Mouse (Mus musculus) right cerebral cortex, postnatal 4 days (tissue): Measurements from ENCODE around the gene Hs3st6.
A peak's percentile ranks its signal among the peaks of the same experiment; 100 is the strongest.

Experiments used
- DNase-seq: peaks from one replicate; pipeline ENCODE4 v3.0.0-alpha.2; 2022

Hs3st6 gene

DNA sequence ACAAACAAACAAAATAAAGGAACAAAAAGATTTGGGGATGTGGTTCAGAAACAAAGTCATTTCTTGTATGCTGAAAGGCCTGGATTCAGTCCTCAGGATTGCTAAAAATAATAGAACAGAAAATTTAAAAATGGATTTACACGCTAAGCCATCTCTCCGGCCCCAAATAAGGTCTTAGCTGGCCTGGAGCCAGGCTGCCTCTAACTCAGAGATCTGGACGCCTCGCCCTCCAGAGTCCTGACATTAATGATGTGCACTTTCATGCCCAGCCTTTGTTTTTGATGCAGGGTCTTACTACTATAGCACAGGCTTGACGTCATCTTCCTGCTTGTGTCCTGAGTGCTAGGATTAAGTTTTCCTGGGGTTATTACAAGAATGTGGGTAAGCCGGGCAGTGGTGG, 23.7 kb upstream of the Hs3st6 start:
- DNase-seq: no peak

DNA sequence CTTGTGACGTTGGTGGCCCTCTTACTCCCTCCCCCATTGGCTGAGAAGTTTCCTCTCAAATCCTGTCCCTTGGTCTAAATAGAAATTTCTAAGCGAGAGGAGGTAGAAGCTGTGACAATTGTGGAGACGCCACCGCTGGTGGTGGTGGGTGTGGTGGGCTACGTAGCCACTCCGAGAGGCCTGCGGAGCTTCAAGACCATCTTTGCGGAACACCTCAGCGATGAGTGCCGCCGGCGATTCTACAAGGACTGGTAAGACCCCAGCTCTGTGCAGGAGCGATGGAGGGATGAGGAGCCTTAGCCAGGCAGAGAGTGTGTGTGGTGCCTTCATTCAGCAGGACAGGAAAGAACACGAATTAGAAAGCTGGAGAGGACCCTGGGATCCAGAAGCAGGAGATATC, 22.0 kb upstream of the Hs3st6 start:
- DNase-seq: no peak

DNA sequence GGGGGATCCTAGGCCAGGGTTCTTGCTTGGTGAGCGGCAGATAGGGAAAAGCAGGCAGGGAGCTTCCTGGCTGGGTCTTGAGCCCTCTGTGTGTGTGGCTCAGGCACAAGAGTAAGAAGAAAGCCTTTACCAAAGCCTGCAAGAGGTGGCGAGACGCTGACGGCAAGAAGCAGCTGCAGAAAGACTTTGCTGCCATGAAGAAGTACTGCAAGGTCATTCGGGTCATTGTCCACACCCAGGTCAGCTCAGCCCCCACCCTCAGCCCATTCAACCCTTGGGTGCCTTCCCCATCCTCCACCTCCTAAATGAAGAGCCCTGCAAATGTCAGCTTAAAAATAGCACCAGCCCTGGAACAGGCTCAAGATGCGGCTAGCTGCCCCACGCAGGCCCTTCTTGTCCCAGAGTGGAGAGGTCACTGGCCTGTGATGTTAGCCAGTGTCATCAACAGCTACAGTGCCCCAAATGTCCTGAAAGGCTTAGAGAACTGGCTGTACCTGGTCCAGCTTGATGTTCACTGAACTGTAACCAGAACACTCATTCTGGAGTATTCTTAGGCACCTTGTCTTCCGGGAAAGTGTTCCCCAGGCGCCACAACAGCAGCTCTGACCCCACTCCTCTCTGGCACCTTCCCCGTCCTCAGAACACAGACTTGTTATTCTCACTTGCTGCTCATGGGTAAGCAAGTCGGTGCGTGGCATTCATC, 20.4 kb upstream of the Hs3st6 start:
- DNase-seq: no peak

DNA sequence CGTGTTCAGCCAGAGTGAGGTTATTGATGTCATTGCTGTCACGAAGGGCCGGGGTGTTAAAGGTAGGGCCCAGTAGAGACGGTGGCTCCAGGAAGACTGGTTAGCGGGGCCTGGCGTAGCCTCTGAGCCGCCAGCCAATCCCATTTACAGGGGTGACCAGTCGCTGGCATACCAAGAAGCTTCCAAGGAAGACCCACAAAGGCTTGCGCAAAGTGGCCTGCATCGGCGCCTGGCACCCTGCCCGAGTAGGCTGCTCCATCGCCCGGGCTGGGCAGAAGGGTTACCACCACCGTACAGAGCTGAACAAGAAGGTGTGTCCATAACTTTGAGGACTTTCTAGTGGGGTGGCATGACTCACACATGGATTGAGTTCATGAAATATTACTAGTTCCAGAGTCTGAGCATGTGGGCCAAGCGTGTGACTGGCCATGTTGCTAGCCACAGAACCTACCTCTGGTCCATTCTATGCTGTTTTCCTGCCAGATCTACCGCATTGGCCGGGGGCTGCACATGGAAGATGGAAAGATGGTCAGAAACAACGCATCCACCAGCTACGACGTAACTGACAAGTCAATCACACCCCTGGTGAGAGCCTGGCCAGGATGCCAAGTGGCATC, 19.2 kb upstream of the Hs3st6 start:
- no peak for DNase-seq

DNA sequence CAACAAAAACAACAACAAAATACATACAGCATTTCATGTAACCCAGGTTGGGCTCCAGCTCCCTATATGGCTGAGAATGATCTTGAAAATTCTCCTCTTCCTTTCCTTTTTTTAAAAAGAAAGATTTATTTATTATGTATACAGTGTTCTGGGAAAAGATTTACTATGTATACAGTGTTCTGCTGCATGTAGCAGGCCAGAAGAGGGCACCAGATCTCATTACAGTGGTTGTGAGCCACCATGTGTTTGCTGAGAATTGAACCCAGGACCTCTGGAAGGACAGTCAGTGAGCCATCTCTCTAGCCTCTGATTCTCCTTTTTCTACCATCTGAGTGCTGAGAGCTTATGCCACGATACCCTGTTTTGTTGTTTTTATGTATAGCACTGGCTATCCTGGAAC, 18.3 kb upstream of the Hs3st6 start:
- no peak for DNase-seq

DNA sequence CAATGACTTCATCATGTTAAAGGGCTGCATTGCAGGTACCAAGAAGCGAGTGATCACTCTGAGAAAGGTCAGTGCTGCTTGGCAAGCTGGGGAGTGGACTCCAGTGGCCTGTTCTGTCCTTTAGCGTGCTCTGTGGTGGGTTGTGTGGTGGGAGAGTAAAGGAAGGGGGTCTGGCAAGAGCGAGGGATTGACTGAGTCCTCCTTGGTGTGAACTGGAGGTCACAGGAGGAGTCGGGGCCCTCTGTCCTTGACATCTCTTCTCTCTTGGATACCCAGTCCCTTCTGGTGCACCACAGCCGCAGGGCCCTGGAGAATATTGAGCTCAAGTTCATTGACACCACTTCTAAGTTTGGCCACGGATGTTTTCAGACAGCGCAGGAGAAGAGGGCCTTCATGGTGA, 17.3 kb upstream of the Hs3st6 start:
- no peak for DNase-seq

DNA sequence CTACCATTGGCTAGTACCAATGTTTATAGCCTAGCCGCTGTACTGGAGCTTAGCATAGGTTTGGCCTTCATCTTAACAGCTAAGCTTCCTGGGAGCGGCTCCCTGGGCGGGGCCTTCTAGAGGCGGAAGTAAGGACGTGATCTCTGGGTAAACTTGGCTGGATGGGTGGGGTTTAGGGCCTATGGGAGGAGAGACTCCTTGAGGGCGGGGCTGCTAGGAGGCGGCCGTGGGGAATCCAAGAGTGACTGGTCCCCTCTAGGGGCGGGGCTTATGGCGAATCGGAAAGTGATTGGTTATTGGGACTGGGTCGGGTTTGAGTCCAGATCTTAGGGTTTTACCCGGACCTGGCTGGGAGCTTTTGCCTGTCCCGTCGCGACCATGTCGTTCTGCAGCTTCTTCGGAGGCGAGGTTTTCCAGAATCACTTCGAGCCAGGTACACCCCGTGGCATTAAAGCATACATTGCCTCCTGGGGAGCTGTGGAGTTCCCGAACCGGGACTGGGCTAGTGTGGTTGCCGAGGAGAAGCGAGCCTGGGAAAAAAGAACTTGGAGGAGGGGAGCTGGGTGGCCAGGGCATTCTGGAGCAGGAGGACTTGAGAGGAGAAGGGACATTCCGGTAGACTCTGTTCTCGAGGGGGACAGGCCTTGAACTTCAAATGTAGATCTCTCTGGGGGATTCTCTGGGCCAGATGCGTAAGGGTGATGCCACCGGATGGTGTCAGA, 16.3 kb upstream of the Hs3st6 start, which contains the start of gene Msrb1:
Gene Msrb1, plus strand, starts transcription at position 313 of the 722 bp plus-strand sequence.
- peak; percentile 80 for DNase-seq

DNA sequence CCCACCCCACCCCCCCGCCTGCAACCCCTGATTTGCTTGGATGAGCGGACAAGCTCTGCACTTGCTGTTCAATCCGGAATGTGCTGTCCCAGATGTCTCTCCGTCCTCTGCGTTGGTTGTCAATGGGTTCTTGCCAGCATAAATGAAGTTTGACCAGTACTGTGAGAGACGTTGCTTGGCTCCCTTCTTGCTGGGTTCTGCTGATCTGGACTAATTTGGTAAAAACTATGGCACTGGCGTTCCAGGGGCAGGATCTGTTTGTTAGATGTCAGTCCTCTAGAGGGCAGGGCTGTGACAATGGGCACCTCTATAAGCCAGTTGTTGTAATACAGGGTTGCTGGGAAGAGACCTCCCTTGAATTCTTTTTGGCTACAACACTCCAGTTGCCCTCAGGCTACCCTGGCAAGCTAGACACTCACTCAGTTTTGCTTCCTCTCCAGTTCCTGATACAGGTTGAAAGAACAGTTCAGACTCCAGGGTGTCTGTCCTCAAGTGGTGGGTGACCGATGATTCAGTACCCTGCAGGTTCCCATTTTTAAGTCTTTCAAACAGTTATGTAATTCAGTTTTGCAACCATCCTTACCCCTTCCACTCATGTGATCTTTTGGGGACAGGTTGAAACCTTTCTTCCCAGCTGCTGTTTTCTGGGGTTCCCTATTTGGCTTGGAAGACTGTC, 15.5 kb upstream of the Hs3st6 start:
- DNase-seq: no peak

DNA sequence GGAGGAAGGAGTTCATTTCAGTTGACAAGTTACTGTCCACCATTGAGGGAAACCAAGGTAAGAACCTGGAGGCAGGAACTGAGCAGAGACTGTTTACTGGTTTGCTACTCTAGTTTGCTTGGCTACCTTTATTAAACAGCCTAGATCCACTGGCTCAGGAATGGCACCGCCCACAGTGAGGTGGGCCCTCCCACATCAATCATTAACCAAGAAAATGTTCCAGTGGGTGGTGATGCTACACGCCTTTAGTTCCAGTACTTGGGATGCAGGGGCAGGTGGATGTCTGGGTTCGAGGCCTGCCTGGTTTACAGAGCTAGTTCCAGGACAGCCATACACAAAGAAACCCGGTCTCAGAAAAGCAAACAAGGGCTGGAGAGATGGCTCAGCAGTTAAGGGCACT, 14.6 kb upstream of the Hs3st6 start:
- no peak for DNase-seq

DNA sequence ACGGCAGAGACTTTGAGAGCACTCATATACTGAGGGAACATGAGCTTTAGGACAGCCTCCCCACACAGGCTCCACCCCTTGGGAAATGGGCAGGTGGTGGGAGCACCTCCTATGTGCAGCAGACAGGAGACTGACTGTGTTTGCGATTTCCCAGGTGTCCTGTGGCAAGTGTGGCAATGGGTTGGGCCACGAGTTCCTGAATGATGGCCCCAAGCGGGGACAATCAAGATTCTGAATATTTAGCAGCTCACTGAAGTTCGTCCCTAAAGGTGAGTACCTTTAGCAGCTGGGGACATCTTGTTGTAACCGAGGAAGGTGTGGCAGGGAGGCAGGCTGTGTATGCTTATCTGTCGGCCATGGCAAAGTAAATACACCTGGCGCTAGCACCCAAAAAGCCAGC, 12.9 kb upstream of the Hs3st6 start:
- DNase-seq: no peak

DNA sequence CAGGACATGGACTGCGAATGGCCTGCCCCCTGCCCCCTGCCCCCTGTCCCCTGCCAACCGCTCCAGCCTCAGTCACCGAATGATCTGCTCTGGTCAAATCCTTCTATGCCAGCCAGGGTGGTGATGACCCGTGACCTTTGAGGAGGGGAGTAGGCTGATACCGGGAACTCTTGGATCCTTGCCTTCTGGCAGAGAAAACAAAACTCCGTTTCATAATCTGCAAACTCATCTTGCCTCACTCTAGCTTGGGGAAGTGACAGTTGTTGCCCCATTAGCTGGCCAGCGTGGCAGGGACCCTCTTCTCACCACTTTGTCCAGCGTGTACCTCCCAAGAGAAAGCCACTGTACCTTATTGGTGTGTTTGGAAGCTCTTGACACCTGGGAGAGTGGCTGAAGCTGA, 10.5 kb upstream of the Hs3st6 start:
- DNase-seq: no peak

DNA sequence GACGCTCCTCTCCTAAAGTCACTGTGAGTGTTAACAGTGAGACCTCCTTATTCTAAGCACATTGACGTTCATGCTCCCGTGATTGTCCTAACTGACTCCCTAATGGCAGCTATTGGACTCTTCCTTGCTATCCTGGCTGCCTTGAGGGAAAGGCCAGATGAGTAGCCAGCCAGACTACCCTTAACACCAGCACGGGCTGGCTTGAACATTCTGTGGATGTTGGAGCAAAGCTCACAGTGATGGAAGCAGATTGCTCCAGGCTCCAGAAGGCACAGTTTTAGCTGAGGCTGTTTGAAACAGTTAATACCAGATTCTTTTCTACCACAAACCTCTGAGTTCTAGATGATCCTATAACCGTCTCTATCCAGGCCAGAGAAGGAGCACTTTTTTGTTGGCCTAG, 8.9 kb upstream of the Hs3st6 start:
- DNase-seq: no peak

DNA sequence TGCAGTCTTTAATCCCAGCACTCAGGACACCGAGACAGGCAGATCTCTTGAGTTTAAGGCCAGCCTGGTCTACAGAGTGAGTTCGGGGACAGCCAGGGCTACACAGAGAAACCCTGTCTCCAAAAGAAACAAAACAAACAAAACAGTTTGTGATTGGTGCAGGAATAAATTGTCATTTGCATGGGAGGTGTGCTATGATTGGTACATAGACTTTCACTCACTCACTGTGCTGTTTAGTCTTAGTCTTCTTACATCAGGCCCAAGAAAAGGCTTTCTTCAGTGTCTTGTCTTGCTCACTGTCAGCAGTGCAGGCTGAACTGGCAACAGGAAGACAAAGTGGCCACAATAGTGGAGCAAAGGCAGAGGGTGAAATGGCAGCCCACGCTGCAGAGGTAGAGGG, 8.4 kb upstream of the Hs3st6 start:
- no peak for DNase-seq

DNA sequence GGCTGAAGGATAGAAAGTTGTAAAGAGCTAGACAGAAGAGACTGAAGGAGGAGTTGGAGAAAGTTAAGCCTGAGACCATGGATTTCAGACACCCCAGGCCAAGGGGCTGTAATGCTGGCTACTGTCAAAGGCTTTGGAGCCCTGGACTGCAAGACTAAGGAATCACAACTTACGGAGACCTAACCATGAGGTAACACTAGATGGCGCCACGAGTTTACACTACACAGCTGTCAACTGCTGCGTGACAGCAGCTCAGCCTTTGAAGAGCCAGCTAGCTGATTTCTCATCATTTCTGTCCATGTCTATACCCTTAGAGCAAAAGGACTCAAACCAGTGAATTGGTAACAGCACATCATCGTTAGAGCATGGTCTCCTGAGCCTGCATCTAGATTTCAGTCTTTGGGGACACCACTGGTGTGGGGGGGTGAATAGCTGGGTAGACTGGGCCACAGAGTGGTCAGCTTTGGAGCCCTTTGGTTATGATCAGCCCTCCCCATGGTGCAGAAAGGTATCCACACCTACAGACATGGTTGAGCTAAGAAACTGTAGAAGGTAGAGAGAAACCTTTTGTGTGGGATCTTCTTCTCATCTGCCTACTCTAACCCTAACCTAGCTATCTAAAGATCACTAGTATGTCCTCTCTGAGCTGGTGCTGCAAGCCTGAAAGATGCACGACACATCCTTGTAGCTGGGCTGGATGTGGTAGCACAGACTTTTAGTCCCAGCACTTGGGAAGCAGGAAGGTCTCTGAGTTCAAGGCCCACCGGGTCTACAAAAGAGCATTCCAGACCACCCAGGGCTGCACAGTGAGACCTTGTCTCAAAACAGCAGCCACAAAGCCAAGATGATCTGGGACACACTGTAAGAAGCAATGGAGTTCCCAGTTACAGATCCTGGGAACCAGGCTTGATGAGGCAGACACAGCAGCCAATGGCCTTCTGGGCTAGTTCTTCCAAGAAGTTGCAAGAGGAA, 7.0 kb upstream of the Hs3st6 start:
- peak; percentile 82 for DNase-seq

DNA sequence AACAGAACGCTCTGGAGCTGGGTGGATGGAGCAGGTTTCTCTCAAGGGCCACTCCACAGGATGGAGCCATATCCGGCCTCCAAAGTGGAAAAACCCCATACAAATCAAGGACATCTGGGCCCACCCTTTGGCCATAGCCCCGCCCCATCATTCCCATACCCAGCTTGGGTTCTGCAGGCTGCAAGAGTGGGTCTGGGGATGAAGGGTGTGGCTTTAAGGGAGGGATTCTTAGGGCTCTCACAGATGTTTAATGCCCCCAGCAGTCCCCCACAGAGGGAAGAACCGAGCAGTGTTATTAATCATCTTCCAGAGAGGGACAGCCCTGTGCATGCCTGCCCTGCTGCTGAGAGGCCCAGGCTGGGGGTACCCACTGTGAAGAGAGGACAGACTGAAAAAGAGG, 5.8 kb upstream of the Hs3st6 start:
- DNase-seq: no peak

DNA sequence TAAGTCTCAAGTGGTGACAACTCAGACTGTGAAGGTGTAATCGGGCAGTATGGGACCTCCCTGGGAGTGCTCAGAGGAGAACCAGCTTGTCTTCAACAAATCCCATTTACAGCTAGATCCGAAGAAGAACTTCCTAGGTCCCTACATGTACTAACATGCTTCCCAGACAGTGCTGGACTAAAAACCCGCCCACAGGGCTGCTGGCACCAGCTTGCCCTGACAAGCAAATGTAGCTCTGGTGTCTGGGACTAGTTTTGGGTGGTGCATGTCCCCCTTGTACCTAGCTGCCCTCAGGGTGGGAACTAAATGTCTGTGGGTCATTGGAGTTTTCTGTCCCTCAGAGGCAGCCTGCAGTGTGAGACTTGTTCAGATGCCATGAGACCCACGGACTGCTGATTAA, 1.3 kb upstream of the Hs3st6 start:
- no peak for DNase-seq

DNA sequence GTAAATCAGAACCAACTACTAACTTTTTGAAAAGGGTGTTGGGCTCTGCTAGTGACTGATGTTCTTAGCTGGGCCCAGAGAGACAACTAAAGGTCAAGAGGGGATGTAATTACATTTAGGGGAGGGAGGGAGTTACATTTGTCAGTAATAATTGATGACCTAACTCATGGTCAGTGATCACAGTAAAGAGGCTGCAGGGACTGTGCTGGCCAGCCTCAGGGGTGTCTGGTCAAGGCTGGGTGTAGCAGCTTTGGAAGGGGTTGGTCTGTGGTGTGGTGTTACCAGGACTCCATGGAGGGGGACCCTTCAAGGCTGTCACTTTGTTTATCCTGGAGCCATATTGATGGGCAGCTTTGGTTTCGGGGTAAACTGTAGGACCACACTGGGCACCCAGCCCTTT, 4.6 kb downstream of the Hs3st6 start:
- DNase-seq: no peak

DNA sequence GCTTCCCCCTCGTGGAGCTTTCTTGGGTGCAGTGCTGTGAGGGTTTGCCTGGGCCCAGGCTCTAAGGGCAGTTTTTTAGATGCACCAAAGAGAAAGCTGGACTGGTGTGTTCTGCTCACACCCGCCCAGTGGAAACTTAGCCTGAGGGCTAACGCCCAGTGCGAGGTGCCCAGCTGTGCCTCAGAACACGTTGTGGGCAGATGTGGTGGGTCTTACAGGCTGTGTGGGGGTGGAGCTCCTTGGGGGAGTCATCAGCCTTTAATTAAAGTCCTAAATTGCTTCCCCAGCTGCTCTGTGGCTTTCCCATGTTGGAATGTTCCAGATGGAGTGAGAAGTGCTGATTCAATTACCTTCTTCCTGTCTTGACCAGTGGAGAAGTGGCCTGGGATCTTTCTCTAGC, 8.3 kb downstream of the Hs3st6 start:
- no peak for DNase-seq

DNA sequence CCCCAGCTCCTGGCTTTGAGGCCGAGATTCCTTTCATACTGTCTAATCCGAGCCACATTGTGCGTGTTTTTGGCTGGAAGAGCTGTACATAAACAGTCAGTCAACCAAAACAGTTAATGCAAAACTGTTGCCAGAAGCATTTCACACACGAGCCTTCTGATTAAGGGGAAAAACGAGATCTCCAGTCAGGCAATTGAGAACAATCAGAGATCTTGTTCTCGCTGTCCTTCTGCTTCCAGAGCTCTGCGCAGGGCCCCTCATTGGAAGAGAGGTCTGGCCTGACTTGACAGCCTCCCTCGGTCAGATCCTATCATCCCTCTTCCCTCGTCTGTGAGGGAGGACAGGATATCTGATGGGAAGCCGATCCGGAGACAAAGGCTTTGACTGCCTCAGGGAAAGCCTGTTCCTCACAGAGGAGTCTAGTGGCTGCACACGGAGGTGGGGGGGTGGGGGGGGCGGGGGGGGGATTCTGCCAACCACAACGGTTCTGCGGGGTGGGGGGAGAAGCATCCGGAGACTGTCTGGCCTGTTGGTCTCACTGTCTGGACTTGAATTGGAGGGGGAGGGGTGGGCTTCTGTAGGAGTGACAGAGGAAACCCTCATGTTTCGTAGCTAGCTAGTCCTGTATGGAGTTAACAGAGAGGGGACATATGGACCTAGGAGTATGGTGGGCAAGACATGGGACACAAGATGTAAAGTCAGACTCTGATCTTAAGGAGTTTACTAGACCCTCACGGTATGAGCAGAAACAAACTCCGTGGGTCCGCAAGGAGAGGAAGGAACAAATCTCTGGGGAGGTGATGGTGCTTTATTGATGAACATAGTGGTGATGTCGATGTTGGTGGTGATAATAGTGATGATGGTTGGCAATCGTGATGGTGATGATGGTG, 12.5 kb downstream of the Hs3st6 start:
- no peak for DNase-seq

DNA sequence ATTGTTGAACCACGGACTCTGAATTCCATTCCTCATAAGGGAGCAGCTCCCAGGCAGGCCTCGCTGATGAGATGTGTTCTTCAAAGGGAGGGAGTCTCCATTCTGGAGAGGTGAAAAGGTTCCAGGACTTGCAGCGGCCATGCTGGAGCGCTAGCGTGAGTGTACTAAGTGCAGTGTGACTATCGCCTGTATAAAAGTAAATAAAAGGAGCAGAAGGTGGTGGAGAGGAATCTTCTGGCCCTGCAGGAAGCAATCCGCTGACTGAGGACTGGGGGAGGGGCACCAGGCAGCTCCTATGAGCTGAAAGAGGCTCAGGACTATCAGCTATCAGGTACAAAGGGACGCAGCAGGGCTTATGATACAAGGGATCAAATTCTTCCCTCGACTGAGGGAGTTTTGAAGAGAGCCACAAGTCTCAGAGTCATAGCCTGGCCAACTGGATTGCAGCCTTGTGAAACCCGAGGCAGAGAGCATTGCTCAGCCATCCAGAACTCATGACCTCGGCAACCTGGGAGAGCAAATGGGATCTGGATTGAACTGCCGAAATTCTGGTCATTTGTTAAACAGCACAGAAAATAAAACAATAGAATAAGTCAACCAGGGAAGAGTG, 13.6 kb downstream of the Hs3st6 start:
- no peak for DNase-seq

DNA sequence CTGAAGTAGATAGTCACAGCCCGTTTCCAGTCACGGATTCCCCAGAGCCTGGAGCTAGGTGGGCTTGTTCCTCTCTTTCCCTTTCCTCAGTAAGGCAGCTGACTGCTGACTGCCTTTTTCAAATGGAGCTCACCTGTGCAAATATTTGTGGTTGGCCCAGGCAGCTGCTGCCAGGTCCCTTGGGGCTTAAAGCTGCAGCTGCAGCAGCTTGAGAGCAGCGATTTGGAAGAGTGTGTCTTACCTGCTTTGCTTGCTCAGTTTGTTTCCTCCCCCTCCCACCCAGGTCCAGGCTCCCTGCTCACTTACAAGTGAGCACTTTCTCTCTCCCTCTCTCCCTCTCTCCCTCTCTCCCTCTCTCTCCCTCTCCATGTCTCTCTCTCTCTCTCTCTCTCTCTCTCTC, 16.4 kb downstream of the Hs3st6 start:
- DNase-seq: no peak
